Mouse (Mus musculus): ENCODE results near the gene Cadps2. TPM values are rescaled to one million over a fixed set of nuclear protein-coding genes. Genes with fewer than 3 reads are reported as not detected.

Cadps2 gene
- polyA plus RNA-seq, 1 experiment: 7.1 TPM

GRCm38 (mm10) chr6:23762204-23762603 lies 77.0 kb downstream of the Cadps2 start:
- no peak for DNase-seq (ENCODE audit: low spot score)

GRCm38 (mm10) chr6:23758249-23758648 lies 81.0 kb downstream of the Cadps2 start:
- DNase-seq (ENCODE audit: low spot score): no peak

GRCm38 (mm10) chr6:23748823-23749222 lies 90.4 kb downstream of the Cadps2 start:
- no peak for DNase-seq (ENCODE audit: low spot score)

DNA sequence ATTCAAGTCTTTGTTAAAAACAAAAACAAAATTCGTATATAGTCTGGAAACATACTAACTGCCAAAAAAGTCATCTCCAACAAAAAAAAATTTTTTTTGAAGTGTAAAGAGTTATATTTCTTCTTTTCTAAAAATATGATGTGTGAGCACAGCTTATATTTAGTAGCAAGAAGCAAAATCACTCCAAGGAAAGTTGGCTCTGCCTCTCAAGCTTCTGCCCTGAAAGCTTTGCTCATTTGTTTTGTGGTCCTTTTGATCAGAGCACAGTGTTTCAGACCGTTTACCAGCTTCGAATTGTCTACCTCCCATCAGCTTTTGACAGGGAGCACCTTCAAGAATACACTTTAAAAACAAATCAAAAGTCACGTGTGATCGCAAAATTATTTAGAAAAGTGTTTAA lies 99.2 kb downstream of the Cadps2 start:
- DNase-seq (ENCODE audit: low spot score): no peak

GRCm38 (mm10) chr6:23732750-23733149 lies 106.5 kb downstream of the Cadps2 start:
- no peak for DNase-seq (ENCODE audit: low spot score)

DNA sequence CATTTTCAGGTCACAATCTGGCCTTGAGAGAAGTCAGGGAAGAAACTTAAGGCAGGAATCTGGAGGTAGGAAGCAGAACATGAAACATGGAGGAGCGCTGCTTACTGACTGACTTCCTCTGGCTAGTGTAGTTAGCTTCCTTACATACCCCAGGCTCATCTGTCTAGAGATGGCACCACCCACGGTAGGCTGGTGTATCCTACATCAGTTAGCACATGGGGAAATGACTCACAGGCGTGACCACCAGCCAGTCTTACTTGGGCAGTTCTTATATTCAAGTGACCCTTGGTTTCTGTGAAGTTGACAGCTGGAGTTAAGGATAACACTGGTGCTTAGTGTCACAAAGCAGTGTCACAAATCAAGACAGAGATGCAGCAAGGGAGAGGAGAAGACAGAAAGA lies 110.6 kb downstream of the Cadps2 start:
- no peak for DNase-seq (ENCODE audit: low spot score)

DNA sequence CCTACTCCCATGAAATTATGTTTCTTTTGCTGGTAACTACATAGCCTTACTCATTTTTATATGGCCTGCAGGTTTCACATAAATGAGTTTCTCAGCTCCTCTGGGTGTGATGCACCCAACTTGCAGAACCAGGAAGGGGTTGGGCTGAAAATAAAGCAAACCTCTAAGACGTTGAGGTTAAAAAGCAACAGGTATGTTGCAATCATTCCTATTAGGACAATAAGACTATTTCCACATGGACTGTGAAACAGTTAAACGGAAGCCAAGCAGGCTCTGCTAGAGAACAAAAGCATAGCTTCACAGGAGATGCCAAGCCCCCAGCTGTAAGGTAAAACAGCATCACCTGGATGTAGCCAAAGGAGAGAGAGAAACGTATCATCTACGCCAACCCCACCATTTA lies 115.5 kb downstream of the Cadps2 start:
- DNase-seq (ENCODE audit: low spot score): no peak

DNA sequence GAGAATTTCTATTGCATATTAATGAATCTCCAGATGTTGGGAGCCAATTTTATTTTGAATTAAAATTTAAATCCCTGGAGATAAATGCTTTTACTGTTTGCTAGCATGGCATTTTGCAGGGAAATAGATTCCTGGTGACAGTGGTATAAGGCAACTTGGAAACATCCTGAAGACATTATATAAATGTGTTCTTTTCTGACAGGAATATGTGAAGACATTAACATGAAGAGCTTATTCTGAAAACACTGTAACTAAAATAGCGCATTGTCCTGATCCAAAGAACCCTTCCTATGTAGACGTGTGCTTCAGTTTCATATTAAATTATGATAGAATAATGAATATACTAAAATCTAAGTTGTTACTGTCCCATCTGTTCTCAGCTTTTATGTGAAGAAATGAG lies 118.8 kb downstream of the Cadps2 start:
- DNase-seq (ENCODE audit: low spot score): no peak

DNA sequence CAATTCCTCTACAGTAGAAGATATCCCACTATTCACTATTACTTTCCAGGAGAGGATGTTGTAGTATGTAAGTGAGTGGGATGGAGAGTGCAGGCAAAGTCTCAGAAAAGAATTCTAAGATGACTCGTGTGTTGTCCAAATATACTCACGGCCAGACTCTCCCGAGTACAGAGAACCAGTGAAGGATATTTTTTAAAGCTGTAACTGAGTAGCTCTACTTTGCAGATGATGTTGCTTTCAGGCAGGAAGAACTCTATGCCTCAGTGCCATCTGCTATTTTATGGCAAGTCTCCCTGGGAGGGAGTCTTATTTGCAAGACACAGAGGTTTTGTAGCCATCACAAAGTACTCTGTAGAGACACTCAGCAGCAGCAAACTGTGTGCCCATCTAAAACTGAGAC lies 131.7 kb downstream of the Cadps2 start:
- no peak for DNase-seq (ENCODE audit: low spot score)

DNA sequence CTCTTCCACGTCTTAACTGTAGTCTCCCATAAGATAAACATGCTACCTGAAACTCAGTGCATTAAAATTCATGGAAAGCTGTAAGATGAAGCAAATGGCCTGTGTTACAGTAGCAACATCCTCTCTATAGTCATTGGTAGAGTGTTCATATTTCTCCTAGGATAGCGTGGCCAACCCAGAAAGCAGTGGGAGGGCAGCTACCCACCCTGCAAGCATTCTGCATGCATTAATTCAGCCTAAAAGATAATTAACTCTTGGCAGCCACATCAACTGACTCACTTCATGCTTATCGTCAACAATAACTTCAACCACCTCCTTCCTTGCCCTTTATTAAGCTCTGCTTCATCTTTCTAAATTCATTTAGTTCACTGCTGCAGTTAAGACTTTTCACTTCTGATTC lies 138.3 kb downstream of the Cadps2 start:
- no peak for DNase-seq (ENCODE audit: low spot score)

GRCm38 (mm10) chr6:23678172-23678571 lies 161.0 kb downstream of the Cadps2 start:
- DNase-seq (ENCODE audit: low spot score): no peak

DNA sequence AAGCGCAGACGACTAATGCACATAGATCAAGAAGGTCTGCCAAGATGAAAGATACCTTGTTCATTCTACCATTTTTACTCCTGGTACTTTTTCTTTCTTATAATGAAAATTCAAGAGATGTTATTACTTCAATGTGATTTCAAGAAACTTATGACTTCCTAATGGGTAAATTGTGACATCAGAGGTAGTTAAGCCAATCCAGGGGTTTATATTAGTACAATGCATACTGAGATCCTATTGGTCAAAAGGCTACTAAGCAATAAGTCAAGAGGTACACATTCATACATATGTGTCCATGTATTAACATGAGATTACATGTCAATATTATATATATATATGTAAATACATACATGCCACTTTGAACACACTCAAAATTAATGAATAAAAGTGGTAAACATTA lies 184.2 kb downstream of the Cadps2 start, which contains the start of gene Rnf148:
Rnf148 (minus strand) TSS at position 101 of the 400 bp plus-strand sequence.
- DNase-seq (ENCODE audit: low spot score): no peak

DNA sequence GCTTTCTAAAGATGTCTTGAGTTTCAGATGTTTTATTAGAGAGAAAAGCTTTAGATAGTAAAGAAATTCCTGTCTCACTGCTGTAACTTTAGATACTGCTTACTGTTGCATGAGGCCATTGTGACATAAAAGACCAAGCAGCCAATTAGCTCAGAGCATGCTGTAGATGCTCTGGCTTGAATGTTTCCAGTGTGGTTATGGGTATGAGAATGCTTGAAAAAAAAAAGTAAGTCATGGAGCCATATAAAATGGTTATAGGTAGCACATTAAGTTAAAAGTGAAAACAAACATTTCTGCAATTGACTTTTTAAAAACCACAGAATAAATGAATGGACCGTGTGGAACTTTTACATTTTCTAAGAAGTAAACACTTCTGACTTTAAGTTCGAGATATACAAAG lies 189.0 kb downstream of the Cadps2 start, which contains the start of gene Rnf133:
Rnf133 (minus strand) TSS at position 101 of the 400 bp plus-strand sequence.
- no peak for DNase-seq (ENCODE audit: low spot score)

- DNase-seq (ENCODE audit: low spot score): no peak
These were observed 190.5 kb downstream of the Cadps2 start for GRCm38 (mm10) chr6:23648732-23649131.

DNA sequence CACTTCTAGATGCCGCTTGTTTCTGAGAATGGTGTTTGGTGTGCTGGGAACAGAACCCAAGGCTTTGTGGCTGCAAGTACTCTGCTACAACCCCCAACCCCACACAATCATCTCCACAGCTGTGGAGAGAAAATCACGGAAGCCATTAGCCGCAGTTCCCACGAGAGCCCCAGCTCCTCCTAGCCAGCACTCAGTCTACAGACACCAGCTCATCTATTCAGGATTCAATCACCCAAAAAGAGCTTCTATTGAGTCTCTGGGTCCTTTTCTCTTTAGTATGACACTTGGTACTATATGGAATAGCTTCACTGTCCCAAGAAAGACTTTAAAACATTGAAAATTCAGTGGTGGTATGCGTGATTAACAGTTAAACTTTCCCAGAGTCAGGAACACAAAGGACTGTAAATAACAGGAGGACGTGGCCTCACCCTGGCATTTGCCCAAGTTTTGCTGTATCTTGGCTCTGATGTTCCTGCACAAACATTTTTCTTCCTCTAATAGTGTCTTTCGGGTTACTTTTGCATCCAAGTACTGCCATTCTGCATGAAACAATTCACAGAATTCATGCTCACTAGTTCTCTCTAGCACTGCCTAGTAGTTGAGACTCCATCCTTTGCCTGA lies 191.5 kb downstream of the Cadps2 start:
- no peak for DNase-seq (ENCODE audit: low spot score)

DNA sequence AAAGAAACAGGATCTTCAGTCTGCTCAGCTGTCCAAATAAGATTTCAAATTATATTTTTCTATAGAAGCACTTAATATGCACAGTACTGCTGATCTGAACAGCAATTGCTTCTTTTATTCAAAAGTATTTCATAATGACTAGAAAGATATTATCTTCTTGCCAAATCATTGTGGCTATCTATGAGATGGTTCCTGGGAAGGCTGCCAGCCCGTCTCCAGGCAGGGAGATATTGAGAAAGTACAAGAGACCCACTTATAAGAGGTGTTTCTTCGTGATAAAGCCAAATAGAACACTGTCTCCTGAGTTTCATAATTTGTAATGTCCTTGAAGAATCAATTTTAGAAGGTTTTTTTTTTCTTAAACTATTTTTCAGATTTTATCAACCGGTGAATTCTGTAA lies 202.1 kb downstream of the Cadps2 start:
- no peak for DNase-seq (ENCODE audit: low spot score)

GRCm38 (mm10) chr6:23635208-23635607 lies 204.0 kb downstream of the Cadps2 start:
- no peak for DNase-seq (ENCODE audit: low spot score)

DNA sequence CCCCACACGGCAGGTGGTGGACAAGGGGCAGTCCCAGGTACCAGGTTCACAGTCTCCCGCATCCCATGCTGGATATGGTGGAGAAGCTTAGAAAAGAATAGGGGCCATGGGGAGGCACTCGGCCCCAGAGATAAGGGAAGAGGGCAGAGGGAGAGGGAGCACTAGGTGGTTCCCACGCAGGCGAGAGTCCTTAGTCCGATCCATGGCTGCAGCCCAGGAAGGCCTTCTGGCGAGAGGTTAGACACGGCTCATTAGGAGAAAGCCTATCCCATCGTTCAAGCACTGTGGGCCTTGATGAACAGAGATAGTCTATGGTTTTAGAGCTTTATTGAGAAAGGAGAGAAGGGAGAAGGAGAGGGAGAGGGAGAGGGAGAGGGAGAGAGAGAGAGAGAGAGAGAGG lies 205.2 kb downstream of the Cadps2 start:
- DNase-seq (ENCODE audit: low spot score): no peak

DNA sequence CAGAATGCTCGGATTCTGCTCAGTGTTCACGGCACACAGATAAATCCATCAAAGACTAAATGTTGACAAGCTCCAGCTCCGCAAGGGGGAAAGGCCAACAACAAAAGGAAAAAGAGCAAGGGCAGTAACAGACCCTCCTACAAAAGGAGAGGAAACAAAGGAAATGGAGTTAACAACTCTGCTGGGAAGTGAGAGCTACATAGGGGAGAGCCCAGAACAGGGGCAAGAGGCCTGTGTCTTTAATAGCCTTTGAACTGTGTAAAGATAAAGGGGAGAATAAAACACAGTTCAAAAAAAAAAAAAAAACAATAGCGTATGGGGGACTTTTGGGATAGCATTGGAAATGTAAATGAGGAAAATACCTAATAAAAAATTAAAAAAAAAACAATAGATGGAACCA lies 208.8 kb downstream of the Cadps2 start:
- no peak for DNase-seq (ENCODE audit: low spot score)

- DNase-seq (ENCODE audit: low spot score): no peak
These were observed 264.1 kb downstream of the Cadps2 start for GRCm38 (mm10) chr6:23575102-23575501.

DNA sequence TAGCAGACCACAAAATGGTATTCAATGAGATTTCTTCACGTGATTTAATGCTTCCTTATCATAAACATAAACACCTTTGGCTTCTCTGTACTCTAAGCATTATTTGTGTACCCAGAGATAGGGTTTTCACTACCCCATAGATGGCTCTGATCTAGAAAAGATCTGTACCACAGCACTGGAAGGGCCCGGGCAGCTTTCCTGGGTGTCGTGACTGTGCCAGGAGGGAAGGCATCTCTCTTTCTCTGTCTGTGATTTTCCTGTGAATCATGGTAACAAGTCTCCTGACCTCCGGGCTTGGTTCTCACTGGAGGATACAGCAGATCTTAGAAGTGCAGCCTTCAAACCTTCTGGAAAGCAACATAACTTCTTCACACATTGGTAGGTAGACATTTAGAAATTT lies 265.5 kb downstream of the Cadps2 start:
- DNase-seq (ENCODE audit: low spot score): no peak

- DNase-seq (ENCODE audit: low spot score): no peak
These were observed 266.8 kb downstream of the Cadps2 start for GRCm38 (mm10) chr6:23572401-23572800.

DNA sequence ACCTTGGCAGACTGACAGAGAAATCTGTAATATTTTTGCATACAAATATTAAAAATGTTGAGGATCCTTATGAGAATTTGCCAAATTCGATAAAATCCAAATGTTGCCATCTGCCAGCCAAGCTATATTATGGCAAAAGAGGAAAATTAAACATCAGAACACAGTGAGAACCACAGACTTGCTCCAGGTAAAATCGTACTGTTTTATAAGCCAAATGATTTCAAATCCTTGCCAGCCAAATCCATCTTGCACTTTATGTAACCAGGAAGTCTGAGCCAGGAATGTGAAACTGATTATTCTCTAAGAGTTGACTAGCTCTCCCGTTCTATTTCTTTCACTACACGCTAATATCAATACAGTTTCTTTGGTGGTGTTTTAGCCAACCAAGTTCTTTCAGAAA lies 269.5 kb downstream of the Cadps2 start:
- DNase-seq (ENCODE audit: low spot score): no peak

- no peak for DNase-seq (ENCODE audit: low spot score)
These were observed 270.5 kb downstream of the Cadps2 start for GRCm38 (mm10) chr6:23568688-23569087.

All from urinary bladder, adult 2 months (tissue).